Comparison of ENCODE assay signal across 30 mouse cellular contexts in genomic region chr1:76585921-76586320, GRCm38 (mm10).
"Had no signal": no experiment of that assay in that cellular context is flagged by ENCODE, and none has a peak within 500 bp of the region (broad histone marks: within the 10 kb centered on the region; RNA-seq: fewer than 3 reads in every experiment).

No protein-coding gene starts in this region.

- H3K4me3 ChIP-seq: heart, embryonic 12.5 days; heart, embryonic 13.5 days; heart, embryonic 15.5 days; hindbrain, embryonic 10.5 days; hindbrain, embryonic 12.5 days; hindbrain, embryonic 13.5 days; hindbrain, embryonic 15.5 days; intestine, embryonic 15.5 days; kidney, embryonic 15.5 days; layer of hippocampus, adult 2 months; left cerebral cortex, adult 2 months had no signal

- H3K4me1 ChIP-seq: heart, embryonic 12.5 days; heart, embryonic 13.5 days; heart, embryonic 15.5 days; hindbrain, embryonic 10.5 days; hindbrain, embryonic 12.5 days; hindbrain, embryonic 13.5 days; hindbrain, embryonic 15.5 days; intestine, embryonic 15.5 days; kidney, embryonic 15.5 days had no signal

- H3K27me3 ChIP-seq: heart, embryonic 12.5 days; heart, embryonic 13.5 days; heart, embryonic 15.5 days; hindbrain, embryonic 12.5 days; hindbrain, embryonic 13.5 days; hindbrain, embryonic 15.5 days; intestine, embryonic 15.5 days; kidney, embryonic 15.5 days had no signal

- H3K27ac ChIP-seq: heart, embryonic 13.5 days; heart, embryonic 15.5 days; hindbrain, embryonic 10.5 days; hindbrain, embryonic 12.5 days; hindbrain, embryonic 13.5 days; hindbrain, embryonic 14.5 days; hindbrain, embryonic 15.5 days; hindbrain, postnatal 0 days; intestine, embryonic 15.5 days; kidney, embryonic 15.5 days; kidney, postnatal 0 days; layer of hippocampus, adult 2 months; left cerebral cortex, adult 2 months had no signal

- DNase-seq: heart, postnatal 10 days; heart, postnatal 14 days; heart, postnatal 36 days; heart, postnatal 4 days; kidney, adult 11 months; kidney, adult 18-20 months; kidney, adult 2 months; kidney, adult 8-10 months; kidney, adult 9 months; kidney, postnatal 10 days; kidney, postnatal 14 days; kidney, postnatal 25 days; kidney, postnatal 36 days; kidney, postnatal 4 days; layer of hippocampus, adult 9-11 months; layer of hippocampus, postnatal 36 days had no signal
